Mouse (Mus musculus) B cell, adult 2 months (primary cell): ENCODE data around the gene Bmx.
A peak's percentile ranks its signal among the peaks of the same experiment; 100 is the strongest.

Experiments used
- DNase-seq, 2 experiments: peaks; one replicate each; pipeline ENCODE4 v3.0.0; 2022

The Bmx gene

GRCm38 (mm10) chrX:164258057-164258456 lies at the start of gene Bmx:
TSS of gene Bmx (minus strand) at chrX:164258193.
- no peak for DNase-seq

- DNase-seq, result no peak
Observed at GRCm38 (mm10) chrX:164306250-164306649, 48.3 kb upstream of the Bmx start.

GRCm38 (mm10) chrX:164291147-164291546 lies 33.2 kb upstream of the Bmx start:
- no peak for DNase-seq

GRCm38 (mm10) chrX:164287077-164287476 lies 29.1 kb upstream of the Bmx start:
- DNase-seq, result peak; percentile 46 to 56

- no peak for DNase-seq
Observed at GRCm38 (mm10) chrX:164283808-164284207, 25.8 kb upstream of the Bmx start.

- no peak for DNase-seq
Observed at GRCm38 (mm10) chrX:164280918-164281647, 23.1 kb upstream of the Bmx start.

GRCm38 (mm10) chrX:164275536-164275935 lies 17.5 kb upstream of the Bmx start:
- no peak for DNase-seq

GRCm38 (mm10) chrX:164270603-164271002 lies 12.6 kb upstream of the Bmx start:
- DNase-seq, result no peak

GRCm38 (mm10) chrX:164269285-164269761 lies 11.3 kb upstream of the Bmx start, which contains the start of gene Pir:
TSS of gene Pir (plus strand) at chrX:164269371.
- DNase-seq, result peak; percentile 21 to 33

GRCm38 (mm10) chrX:164264861-164265260 lies 6.9 kb upstream of the Bmx start:
- DNase-seq, result no peak

- no peak for DNase-seq
Observed at GRCm38 (mm10) chrX:164262286-164262685, 4.3 kb upstream of the Bmx start.

- DNase-seq, result peak; percentile 15 to 23
Observed at GRCm38 (mm10) chrX:164258662-164259061, 669 bp upstream of the Bmx start.

- no peak for DNase-seq
Observed at GRCm38 (mm10) chrX:164256527-164256926, 1.5 kb downstream of the Bmx start.

GRCm38 (mm10) chrX:164246722-164247121 lies 11.3 kb downstream of the Bmx start:
- no peak for DNase-seq

GRCm38 (mm10) chrX:164245714-164246113 lies 12.3 kb downstream of the Bmx start:
- DNase-seq, result no peak

GRCm38 (mm10) chrX:164233380-164233779 lies 24.6 kb downstream of the Bmx start:
- no peak for DNase-seq

GRCm38 (mm10) chrX:164221989-164222388 lies 36.0 kb downstream of the Bmx start:
- peak; percentile 37 to 55 for DNase-seq

- no peak for DNase-seq
Observed at GRCm38 (mm10) chrX:164200547-164200946, 57.4 kb downstream of the Bmx start.

- DNase-seq, result no peak
Observed at GRCm38 (mm10) chrX:164197679-164198078, 60.3 kb downstream of the Bmx start.

- DNase-seq, result no peak
Observed at GRCm38 (mm10) chrX:164189880-164190279, 68.1 kb downstream of the Bmx start.

GRCm38 (mm10) chrX:164183844-164184243 lies 74.1 kb downstream of the Bmx start:
- DNase-seq, result peak; percentile 55 to 62

GRCm38 (mm10) chrX:164179746-164180145 lies 78.2 kb downstream of the Bmx start:
- peak; percentile 44 to 52 for DNase-seq

- DNase-seq, result no peak
Observed at GRCm38 (mm10) chrX:164178856-164179255, 79.1 kb downstream of the Bmx start.

- no peak for DNase-seq
Observed at GRCm38 (mm10) chrX:164175780-164176179, 82.2 kb downstream of the Bmx start.

GRCm38 (mm10) chrX:164175311-164175710 lies 82.7 kb downstream of the Bmx start:
- DNase-seq, result no peak
